Mouse (Mus musculus) mouse embryonic stem cell (cell line): ENCODE measurements around the gene Ankrd28.

Experiments used
- in situ Hi-C, 2 experiments: fragments of 300-500 bp; cut with MboI; formaldehyde crosslinking; loops; 1 replicate in 1 of 2; 3 replicates in 1 of 2; pipeline ENCODE4 v1.14.3; 2019 to 2020; ENCODE audit warnings: low sequenced_read_pairs in 2 of 2, low pct_unique_long_range_greater_than_20kb in 1 of 2, mixed read lengths in 1 of 2; ENCODE audit not compliant: unreplicated experiment in 1 of 2

The Ankrd28 gene

DNA sequence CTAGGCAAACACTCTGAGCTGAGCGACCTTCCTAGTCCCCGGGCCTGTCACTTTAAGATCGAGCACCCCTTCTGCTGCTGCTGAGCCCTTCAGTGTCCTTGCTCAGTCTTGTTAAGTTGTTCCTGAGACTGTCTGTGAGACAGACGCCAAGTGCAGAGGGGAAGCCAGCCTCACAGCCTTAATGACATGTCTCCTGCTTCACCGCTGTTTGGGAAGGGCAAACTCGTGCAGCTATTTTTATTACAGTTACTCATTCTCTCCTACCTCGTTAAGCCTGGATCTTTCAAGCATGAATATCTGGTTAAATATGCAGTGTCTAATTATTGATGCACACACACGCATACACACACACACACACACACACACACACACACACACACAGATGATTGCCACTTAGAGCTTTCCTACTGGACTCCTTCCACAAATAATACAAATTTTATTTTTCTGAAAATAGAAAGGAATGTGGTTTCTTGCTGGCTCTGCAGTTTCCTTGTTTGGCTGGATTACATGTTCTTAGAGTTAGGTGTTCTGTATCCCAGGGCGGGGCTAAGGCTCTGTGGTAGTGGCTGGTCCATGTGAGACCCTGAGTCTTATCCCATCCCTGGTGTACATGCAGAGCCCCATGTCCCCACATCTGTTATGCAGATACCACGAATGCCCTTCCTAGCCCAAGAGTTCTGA is 170.8 kb downstream of the Ankrd28 start:
- in situ Hi-C loops: loop anchor here in 1 of 2 experiments (10.0 kb wide), 2 partner anchors 295 to 375 kb away; no protein-coding TSS in a partner anchor

DNA sequence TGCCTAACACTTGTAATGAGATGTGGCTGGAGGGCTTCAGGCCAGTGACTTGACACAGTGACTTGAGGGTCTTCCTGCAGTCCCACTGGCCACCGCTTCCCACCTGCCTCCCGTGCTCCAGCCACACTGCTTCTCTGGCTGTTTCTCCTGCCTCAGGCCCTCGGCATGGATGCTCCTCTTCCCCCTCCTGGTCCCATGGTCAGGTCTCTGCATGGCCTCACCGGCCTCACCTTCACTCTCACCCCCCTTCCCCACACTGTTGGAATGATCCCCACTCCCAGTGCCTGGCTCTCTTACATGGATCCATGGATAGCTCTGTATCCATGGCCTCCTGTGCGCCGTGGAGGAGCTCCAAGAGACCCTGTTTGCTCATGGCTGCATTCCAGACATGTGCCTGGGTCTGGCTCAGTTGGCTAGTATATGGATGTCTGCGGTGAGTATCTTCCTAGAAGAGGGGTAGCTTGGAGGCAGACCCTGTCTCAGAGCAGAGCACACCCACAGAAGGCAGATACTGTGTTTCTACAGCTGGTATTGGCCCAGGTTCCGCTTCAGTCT is 172.2 kb downstream of the Ankrd28 start:
- in situ Hi-C loops: loop anchor here in 1 of 2 experiments (10.0 kb wide), 2 partner anchors 297 to 377 kb away; no protein-coding TSS in a partner anchor

GRCm38 (mm10) chr14:31656857-31657645 is 173.4 kb downstream of the Ankrd28 start:
- in situ Hi-C loops: loop anchor here in 1 of 2 experiments (10.0 kb wide), 2 partner anchors 298 to 378 kb away; no protein-coding TSS in a partner anchor

GRCm38 (mm10) chr14:31656386-31656785 is 174.1 kb downstream of the Ankrd28 start:
- in situ Hi-C loops: loop anchor here in 1 of 2 experiments (10.0 kb wide), 2 partner anchors 298 to 378 kb away; no protein-coding TSS in a partner anchor

- in situ Hi-C loops: loop anchor here in 1 of 2 experiments (10.0 kb wide), 2 partner anchors 299 to 379 kb away; no protein-coding TSS in a partner anchor
These were observed 175.0 kb downstream of the Ankrd28 start for GRCm38 (mm10) chr14:31655406-31655805.

- in situ Hi-C loops: loop anchor here (5.0 to 10.0 kb wide), 3 partner anchors 300 to 417 kb away; no protein-coding TSS in a partner anchor
These were observed 175.6 kb downstream of the Ankrd28 start for GRCm38 (mm10) chr14:31654816-31655215.

GRCm38 (mm10) chr14:31653101-31653875 is 177.2 kb downstream of the Ankrd28 start:
- in situ Hi-C loops: loop anchor here (5.0 to 10.0 kb wide), 3 partner anchors 302 to 419 kb away; no protein-coding TSS in a partner anchor

GRCm38 (mm10) chr14:31652624-31653023 is 177.8 kb downstream of the Ankrd28 start:
- in situ Hi-C loops: loop anchor here (5.0 to 10.0 kb wide), 3 partner anchors 302 to 420 kb away; no protein-coding TSS in a partner anchor

- in situ Hi-C loops: loop anchor here (5.0 to 10.0 kb wide), 3 partner anchors 303 to 420 kb away; no protein-coding TSS in a partner anchor
These were observed 178.3 kb downstream of the Ankrd28 start for GRCm38 (mm10) chr14:31652106-31652505.

DNA sequence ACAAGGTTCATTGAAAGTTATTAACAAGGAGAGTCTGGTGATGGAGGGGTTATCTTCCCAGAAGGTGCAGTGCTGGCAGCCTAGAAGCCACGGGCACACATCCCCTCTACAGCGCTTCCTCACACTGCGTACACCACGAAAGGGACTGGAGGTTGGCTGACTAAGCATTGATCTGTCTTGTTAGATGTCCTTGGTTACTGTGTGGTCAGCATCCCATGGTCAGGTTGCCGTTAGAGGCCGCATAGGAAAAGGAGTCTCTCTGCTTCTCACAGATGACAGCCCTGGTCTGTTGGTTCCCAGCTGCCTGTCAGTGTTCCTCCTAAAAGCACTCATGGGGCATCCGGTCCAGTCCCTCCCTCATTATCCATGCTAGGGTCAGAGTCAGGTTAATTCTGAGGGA is 179.2 kb downstream of the Ankrd28 start:
- in situ Hi-C loops: loop anchor here (5.0 to 10.0 kb wide), 3 partner anchors 304 to 421 kb away; no protein-coding TSS in a partner anchor

DNA sequence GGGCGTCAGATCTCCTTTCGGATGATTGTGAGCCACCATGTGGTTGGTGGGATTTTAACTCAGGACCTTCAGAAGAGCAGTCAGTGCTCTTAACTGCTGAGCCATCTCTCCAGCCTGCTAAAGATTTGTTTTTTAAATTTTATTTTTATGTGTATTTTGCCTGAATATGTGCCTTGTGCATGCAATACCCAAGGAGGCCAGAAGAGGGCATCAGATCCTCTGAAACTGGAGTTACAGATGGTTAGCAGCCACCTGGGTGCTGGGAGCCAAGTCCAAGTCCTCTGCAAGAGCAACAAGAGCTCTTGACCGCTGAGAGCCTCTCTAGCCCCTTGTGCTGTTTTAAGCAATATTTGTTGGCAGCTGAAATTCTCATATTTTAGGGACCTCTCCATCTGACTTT is 180.1 kb downstream of the Ankrd28 start:
- in situ Hi-C loops: loop anchor here (5.0 to 10.0 kb wide), 3 partner anchors 304 to 422 kb away; no protein-coding TSS in a partner anchor
